Mouse (Mus musculus) CD4-positive, CD25-positive, alpha-beta regulatory T cell, adult 2 months (primary cell): ENCODE measurements at regions not wholly inside any gene's neighbourhood (a gene's known extent, or its start where the extent isn't known, plus 50 kb on each side); places are given as distances from the start of the nearest gene placed in this dataset.

ENCODE experiments used
- DNase-seq: peaks from one replicate; pipeline ENCODE4 v3.0.0-alpha.2; 2012; ENCODE audit warnings: low read depth, low spot score

- DNase-seq, result peak; percentile 53
Measured at GRCm38 (mm10) chr17:47271979-47272677, 96.6 kb upstream of the Mrps10 start.

- peak; percentile 66 for DNase-seq
Measured at GRCm38 (mm10) chr17:47269053-47269891, 99.4 kb upstream of the Mrps10 start.

GRCm38 (mm10) chr17:47267843-47268242 lies 100.8 kb upstream of the Mrps10 start:
- peak; percentile 57 for DNase-seq

- peak; percentile 43 for DNase-seq
Measured at GRCm38 (mm10) chr17:47267076-47267475, 101.6 kb upstream of the Mrps10 start.

GRCm38 (mm10) chr17:47266335-47266734 lies 102.4 kb upstream of the Mrps10 start:
- no peak for DNase-seq

GRCm38 (mm10) chr17:47262986-47263385 lies 105.7 kb upstream of the Mrps10 start:
- DNase-seq, result no peak

- no peak for DNase-seq
Measured at GRCm38 (mm10) chr17:47262141-47262540, 106.5 kb upstream of the Mrps10 start.

GRCm38 (mm10) chr17:47260976-47261375 lies 107.7 kb upstream of the Mrps10 start:
- no peak for DNase-seq

- DNase-seq, result no peak
Measured at GRCm38 (mm10) chr17:47258296-47258695, 110.4 kb upstream of the Mrps10 start.

- DNase-seq, result no peak
Measured at GRCm38 (mm10) chr17:47255209-47255608, 113.5 kb upstream of the Mrps10 start.

GRCm38 (mm10) chr17:47254026-47254425 lies 114.7 kb upstream of the Mrps10 start:
- no peak for DNase-seq

- no peak for DNase-seq
Measured at GRCm38 (mm10) chr17:47250001-47250400, 118.7 kb upstream of the Mrps10 start.

GRCm38 (mm10) chr17:47249176-47249575 lies 119.5 kb upstream of the Mrps10 start:
- no peak for DNase-seq

GRCm38 (mm10) chr17:47248053-47248452 lies 120.6 kb upstream of the Mrps10 start:
- no peak for DNase-seq

- no peak for DNase-seq
Measured at GRCm38 (mm10) chr17:47247516-47247915, 121.2 kb upstream of the Mrps10 start.

GRCm38 (mm10) chr17:47246605-47247004 lies 122.1 kb upstream of the Mrps10 start:
- DNase-seq, result no peak

- no peak for DNase-seq
Measured at GRCm38 (mm10) chr17:47245635-47246034, 123.1 kb upstream of the Mrps10 start.

- no peak for DNase-seq
Measured at GRCm38 (mm10) chr17:47239086-47239485, 129.6 kb upstream of the Mrps10 start.

- peak; percentile 16 for DNase-seq
Measured at GRCm38 (mm10) chr17:47237881-47238280, 130.8 kb upstream of the Mrps10 start.

- peak; percentile 55 for DNase-seq
Measured at GRCm38 (mm10) chr17:47234343-47234742, 134.3 kb upstream of the Mrps10 start.

- no peak for DNase-seq
Measured at GRCm38 (mm10) chr17:47233003-47233678, 135.5 kb upstream of the Mrps10 start.

GRCm38 (mm10) chr17:47230715-47231114 lies 138.0 kb upstream of the Mrps10 start:
- peak; percentile 47 for DNase-seq
